Mouse (Mus musculus): ENCODE measurements around the gene Col17a1. TPM values are rescaled to one million over a fixed set of nuclear protein-coding genes. Genes with fewer than 3 reads are reported as not detected.

Col17a1 gene
- polyA plus RNA-seq, 1 experiment, result 1.4 TPM

- DNase-seq (ENCODE audit: low read depth), result no peak
- no peak for TF ChIP-seq POLR2A (IDR thresholded peaks at IDR 0.05; ENCODE audit: borderline replicate concordance, extremely low read depth, insufficient read depth, insufficient read length, poor library complexity, severe bottlenecking)
- TF ChIP-seq CTCF (IDR thresholded peaks at IDR 0.05; ENCODE audit: borderline replicate concordance, extremely low read depth, insufficient read depth, insufficient read length), result no peak
Measured at GRCm38 (mm10) chr19:47705772-47706309, 13.9 kb upstream of the Col17a1 start.

DNA sequence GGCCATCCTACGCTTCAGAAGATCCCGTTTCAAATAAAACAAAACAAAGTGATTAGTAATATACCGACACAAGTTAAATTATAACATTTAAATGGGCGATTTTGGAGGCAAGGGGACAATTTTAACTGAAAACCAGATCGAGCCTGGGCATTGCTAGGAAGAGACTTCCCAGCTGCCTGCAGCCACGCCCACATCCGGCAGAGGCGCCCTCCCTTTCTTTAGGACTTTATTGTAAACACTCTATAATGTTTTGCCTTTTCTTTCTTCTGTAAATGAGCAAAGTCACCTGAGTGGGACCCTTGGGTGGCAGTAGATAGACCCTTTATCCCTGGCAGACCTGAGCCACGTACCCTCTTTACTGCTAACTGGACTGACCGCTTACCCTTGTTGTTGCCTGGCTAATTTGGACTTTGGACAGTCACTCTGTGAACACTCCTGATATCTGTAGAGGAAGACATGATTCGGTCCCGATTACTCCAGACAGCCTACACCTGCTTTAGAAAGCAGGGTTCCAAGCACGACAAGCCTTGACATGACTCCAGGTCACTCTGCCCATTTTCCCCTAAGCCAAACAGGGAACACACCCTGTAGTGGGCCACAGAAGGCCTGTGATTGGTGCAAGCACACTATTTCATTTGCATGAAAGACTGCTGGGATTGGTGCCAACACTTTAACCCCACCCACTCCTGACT, 13.3 kb upstream of the Col17a1 start:
- no peak for TF ChIP-seq POLR2A (IDR thresholded peaks at IDR 0.05; ENCODE audit: borderline replicate concordance, extremely low read depth, insufficient read depth, insufficient read length, poor library complexity, severe bottlenecking)
- TF ChIP-seq CTCF (IDR thresholded peaks at IDR 0.05; ENCODE audit: borderline replicate concordance, extremely low read depth, insufficient read depth, insufficient read length), result no peak
- DNase-seq (ENCODE audit: low read depth), result peak; percentile 29

DNA sequence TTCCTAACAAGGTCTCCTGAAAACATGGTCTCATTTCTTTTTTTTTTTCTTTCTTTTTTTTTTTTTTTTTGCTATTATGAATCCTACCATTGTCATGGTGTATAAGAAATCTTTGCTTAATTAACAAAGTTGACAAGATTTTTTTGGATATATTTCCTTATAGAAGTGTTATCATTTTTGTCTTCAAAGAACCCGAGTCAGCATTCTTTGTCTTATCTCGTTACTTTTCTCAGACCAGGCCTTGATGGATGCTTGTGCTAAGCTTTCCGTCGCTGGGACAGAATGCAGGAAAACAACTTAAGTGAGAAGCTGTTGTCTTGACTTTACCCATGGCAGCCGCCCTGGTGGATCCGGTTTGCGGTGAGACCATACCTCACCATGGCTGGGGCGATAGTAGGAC, 8.6 kb upstream of the Col17a1 start:
- TF ChIP-seq CTCF (IDR thresholded peaks at IDR 0.05; ENCODE audit: borderline replicate concordance, extremely low read depth, insufficient read depth, insufficient read length), result no peak
- no peak for DNase-seq (ENCODE audit: low read depth)

DNA sequence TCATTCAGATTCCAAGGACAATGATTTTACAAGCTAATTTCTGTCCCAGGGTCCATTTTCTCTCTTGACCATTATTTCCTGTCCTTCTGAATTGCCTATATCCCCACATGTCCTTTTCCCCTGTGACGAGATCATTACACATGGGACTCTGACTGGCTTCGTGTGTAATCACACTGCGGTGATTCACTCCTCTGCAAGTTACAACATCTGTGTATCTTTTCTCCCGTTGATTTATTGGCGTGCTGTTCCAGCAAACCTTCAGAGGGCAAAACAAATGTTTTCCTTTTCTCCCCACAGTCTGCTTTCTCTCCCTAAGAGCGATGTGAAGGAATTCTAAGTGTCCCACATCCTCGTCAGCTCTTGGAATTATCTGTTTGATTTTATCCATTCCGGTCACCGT, 7.8 kb upstream of the Col17a1 start:
- DNase-seq (ENCODE audit: low read depth), result no peak
- TF ChIP-seq CTCF (IDR thresholded peaks at IDR 0.05; ENCODE audit: borderline replicate concordance, extremely low read depth, insufficient read depth, insufficient read length), result no peak
- no peak for TF ChIP-seq POLR2A (IDR thresholded peaks at IDR 0.05; ENCODE audit: borderline replicate concordance, extremely low read depth, insufficient read depth, insufficient read length, poor library complexity, severe bottlenecking)

GRCm38 (mm10) chr19:47698266-47698665, 6.4 kb upstream of the Col17a1 start:
- TF ChIP-seq POLR2A (IDR thresholded peaks at IDR 0.05; ENCODE audit: borderline replicate concordance, extremely low read depth, insufficient read depth, insufficient read length, poor library complexity, severe bottlenecking), result no peak
- no peak for TF ChIP-seq CTCF (IDR thresholded peaks at IDR 0.05; ENCODE audit: borderline replicate concordance, extremely low read depth, insufficient read depth, insufficient read length)
- no peak for DNase-seq (ENCODE audit: low read depth)

- TF ChIP-seq CTCF (IDR thresholded peaks at IDR 0.05; ENCODE audit: borderline replicate concordance, extremely low read depth, insufficient read depth, insufficient read length) (no peak), POLR2A (IDR thresholded peaks at IDR 0.05; ENCODE audit: borderline replicate concordance, extremely low read depth, insufficient read depth, insufficient read length, poor library complexity, severe bottlenecking) (no peak)
- DNase-seq (ENCODE audit: low read depth), result peak; percentile 12
Measured at GRCm38 (mm10) chr19:47697067-47697466, 5.2 kb upstream of the Col17a1 start.

DNA sequence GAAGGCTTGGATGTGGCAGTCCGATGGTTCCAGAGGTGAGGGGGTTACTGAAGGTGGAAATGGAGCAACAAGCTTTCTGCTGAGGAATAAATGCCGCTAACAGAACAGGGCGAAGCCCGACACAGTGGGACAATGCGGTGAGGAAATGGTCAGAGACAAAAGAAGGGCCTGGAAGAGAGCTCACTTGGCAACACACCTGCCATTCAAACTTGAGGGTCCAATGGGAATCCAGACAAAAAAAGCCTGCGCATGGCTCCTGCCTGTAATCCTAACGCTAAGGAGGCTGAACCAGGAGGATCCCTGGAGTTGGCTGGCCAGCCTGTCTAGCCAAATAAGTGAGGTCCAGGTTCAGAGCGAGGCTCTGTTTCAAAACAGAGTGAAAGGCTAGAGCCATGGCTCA, 4.5 kb upstream of the Col17a1 start:
- TF ChIP-seq POLR2A (IDR thresholded peaks at IDR 0.05; ENCODE audit: borderline replicate concordance, extremely low read depth, insufficient read depth, insufficient read length, poor library complexity, severe bottlenecking) (no peak), CTCF (IDR thresholded peaks at IDR 0.05; ENCODE audit: borderline replicate concordance, extremely low read depth, insufficient read depth, insufficient read length) (no peak)
- DNase-seq (ENCODE audit: low read depth), result no peak

DNA sequence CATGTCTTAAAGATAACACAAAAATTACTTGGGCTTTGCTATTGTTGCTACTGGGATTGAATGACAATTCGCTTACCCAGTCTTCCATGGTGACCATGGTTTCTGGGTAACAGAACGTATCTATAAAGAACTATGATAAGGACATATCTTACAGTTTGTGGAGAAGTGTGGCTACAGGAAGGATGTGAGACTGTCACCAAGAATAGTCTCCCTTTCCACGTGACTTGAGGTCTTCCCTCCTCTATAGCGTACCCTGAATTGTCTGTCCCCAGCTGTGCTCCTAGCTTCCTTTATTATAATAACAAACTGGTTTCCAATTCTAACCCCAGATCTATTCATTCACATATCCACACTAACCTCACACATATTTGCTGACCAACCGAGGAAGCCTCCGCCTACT, 3.8 kb upstream of the Col17a1 start:
- TF ChIP-seq POLR2A (IDR thresholded peaks at IDR 0.05; ENCODE audit: borderline replicate concordance, extremely low read depth, insufficient read depth, insufficient read length, poor library complexity, severe bottlenecking), result no peak
- no peak for TF ChIP-seq CTCF (IDR thresholded peaks at IDR 0.05; ENCODE audit: borderline replicate concordance, extremely low read depth, insufficient read depth, insufficient read length)
- no peak for DNase-seq (ENCODE audit: low read depth)

- no peak for DNase-seq (ENCODE audit: low read depth)
- TF ChIP-seq POLR2A (IDR thresholded peaks at IDR 0.05; ENCODE audit: borderline replicate concordance, extremely low read depth, insufficient read depth, insufficient read length, poor library complexity, severe bottlenecking) (no peak), CTCF (IDR thresholded peaks at IDR 0.05; ENCODE audit: borderline replicate concordance, extremely low read depth, insufficient read depth, insufficient read length) (no peak)
Measured at GRCm38 (mm10) chr19:47689592-47689991, 2.3 kb downstream of the Col17a1 start.

GRCm38 (mm10) chr19:47678675-47679074, 13.2 kb downstream of the Col17a1 start:
- DNase-seq (ENCODE audit: low read depth), result no peak
- no peak for TF ChIP-seq POLR2A (IDR thresholded peaks at IDR 0.05; ENCODE audit: borderline replicate concordance, extremely low read depth, insufficient read depth, insufficient read length, poor library complexity, severe bottlenecking)
- TF ChIP-seq CTCF (IDR thresholded peaks at IDR 0.05; ENCODE audit: borderline replicate concordance, extremely low read depth, insufficient read depth, insufficient read length), result no peak

GRCm38 (mm10) chr19:47674419-47674818, 17.5 kb downstream of the Col17a1 start:
- DNase-seq (ENCODE audit: low read depth), result peak; percentile 27
- no peak for TF ChIP-seq POLR2A (IDR thresholded peaks at IDR 0.05; ENCODE audit: borderline replicate concordance, extremely low read depth, insufficient read depth, insufficient read length, poor library complexity, severe bottlenecking)
- TF ChIP-seq CTCF (IDR thresholded peaks at IDR 0.05; ENCODE audit: borderline replicate concordance, extremely low read depth, insufficient read depth, insufficient read length), result peak; percentile 53; the same call in 1 of the 2 replicates

DNA sequence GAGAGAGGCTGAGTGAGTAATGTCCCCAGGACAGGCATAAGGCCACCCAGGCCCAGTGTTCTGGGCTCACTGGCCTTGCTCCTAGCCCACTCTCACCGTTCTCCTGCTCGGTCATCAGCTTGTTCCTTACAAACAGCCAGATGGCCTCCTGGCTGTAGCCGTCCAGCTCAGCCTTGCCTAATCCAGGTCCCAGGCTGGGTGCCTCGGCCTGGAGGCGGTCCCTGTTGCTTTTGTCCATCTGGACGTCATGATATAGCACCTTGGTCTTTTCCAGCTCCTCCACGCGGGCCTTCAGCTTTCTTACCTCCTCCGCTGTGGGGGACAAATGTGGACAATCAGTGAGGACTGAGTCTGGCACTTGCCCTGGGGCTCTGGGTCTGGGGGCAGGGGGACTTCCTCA, 23.5 kb downstream of the Col17a1 start:
- DNase-seq (ENCODE audit: low read depth), result no peak
- TF ChIP-seq CTCF (IDR thresholded peaks at IDR 0.05; ENCODE audit: borderline replicate concordance, extremely low read depth, insufficient read depth, insufficient read length) (no peak), POLR2A (IDR thresholded peaks at IDR 0.05; ENCODE audit: borderline replicate concordance, extremely low read depth, insufficient read depth, insufficient read length, poor library complexity, severe bottlenecking) (no peak)
